Mouse (Mus musculus) limb, embryonic 15.5 days (tissue): ENCODE results near the gene Ttll11. TPM values are rescaled to one million over a fixed set of nuclear protein-coding genes. Genes with fewer than 3 reads are reported as not detected.

Source experiments
- ATAC-seq: fragments of 200-750 bp; cut with Nextera tagmentation; 2 replicates; pipeline ENCODE4 v1.8.0; 2017; ENCODE audit warnings: low read depth, moderate TSS enrichment; ENCODE audit not compliant: insufficient number of reproducible peaks, low FRiP score, low TSS enrichment
- H3K27ac ChIP-seq: fragments of 300-500 bp; sonication (generic); 2 replicates; pipeline ENCODE4 v1.5.1; 2015; ENCODE audit warnings: moderate library complexity, mild to moderate bottlenecking, inconsistent platforms
- H3K27me3 ChIP-seq: fragments of 300-500 bp; sonication (generic); 2 replicates; pipeline ENCODE4 v1.6.1; 2015; ENCODE audit warnings: inconsistent platforms
- H3K36me3 ChIP-seq: fragments of 300-500 bp; sonication (generic); 2 replicates; pipeline ENCODE4 v1.6.1; 2015; ENCODE audit warnings: inconsistent platforms
- H3K4me1 ChIP-seq: fragments of 300-500 bp; sonication (generic); 2 replicates; pipeline ENCODE4 v1.6.1; 2015; ENCODE audit warnings: inconsistent platforms
- H3K4me2 ChIP-seq: fragments of 300-500 bp; sonication (generic); 2 replicates; pipeline ENCODE4 v1.6.1; 2015; ENCODE audit warnings: mild to moderate bottlenecking, inconsistent platforms
- H3K4me3 ChIP-seq: fragments of 300-500 bp; sonication (generic); 2 replicates; pipeline ENCODE4 v1.5.1; 2015; ENCODE audit warnings: mild to moderate bottlenecking, inconsistent platforms
- H3K9ac ChIP-seq: fragments of 300-500 bp; sonication (generic); 2 replicates; pipeline ENCODE4 v1.6.1; 2015; ENCODE audit warnings: inconsistent platforms
- H3K9me3 ChIP-seq: fragments of 300-500 bp; sonication (generic); 2 replicates; pipeline ENCODE4 v1.6.1; 2016; ENCODE audit warnings: inconsistent platforms
- WGBS: fragments of 180-500 bp; shearing (Covaris S2); methylation state at CpG from one replicate; pipeline ENCODE4 v1.1.7; 2015; 5-methylcytosine and 5-hydroxymethylcytosine counted together
- polyA plus RNA-seq: library from polyadenylated mRNA; unstranded; fragments of >200 nt; fragmentation: Nextera tagmentation; extraction: Ambion mirVana; gene quantifications from 2 replicates; pipeline ENCODE4 v1.2.1, GENCODE M21; 2015

Gene Ttll11
- polyA plus RNA-seq, 1 experiment from 2014 or later: 1.0 TPM

DNA sequence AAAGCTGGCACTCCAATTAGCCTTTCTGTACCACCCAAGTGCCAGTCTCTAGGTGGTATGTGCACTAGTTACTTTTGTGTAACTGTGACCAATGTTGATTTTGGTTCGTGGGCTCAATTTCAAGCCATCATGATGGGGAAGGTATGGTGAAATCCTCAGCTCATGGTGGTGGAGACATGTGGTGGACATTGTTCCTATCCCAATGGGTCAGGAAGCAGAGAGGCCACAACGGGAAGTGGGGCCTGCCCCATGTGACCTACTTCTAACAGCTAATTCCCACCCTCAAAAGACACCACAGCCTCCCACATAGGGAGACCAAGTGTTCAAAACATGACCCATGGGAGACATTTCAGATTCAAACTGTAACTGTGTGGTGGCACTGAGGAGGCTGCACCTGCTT is 17.0 kb upstream of the Ttll11 start:
- no peak for ATAC-seq
- Histone ChIP-seq H3K27me3 (no peaks in the 10 kb centered on the region), H3K9me3 (no peaks in the 10 kb centered on the region), H3K27ac (no peak overlapping the region), H3K4me3 (no peak overlapping the region), H3K4me2 (no peak overlapping the region), H3K9ac (no peak overlapping the region), H3K4me1 (no peaks in the 10 kb centered on the region), H3K36me3 (no peaks in the 10 kb centered on the region)
- WGBS: 72% methylated on average over 2 of the region's 2 CpGs

- H3K9ac ChIP-seq: no peak overlapping the region
Observed at GRCm38 (mm10) chr2:35994303-35994702, 14.6 kb upstream of the Ttll11 start.

GRCm38 (mm10) chr2:35993481-35993880 is 13.8 kb upstream of the Ttll11 start:
- ATAC-seq: no peak
- H3K27me3 ChIP-seq: no peaks in the 10 kb centered on the region
- H3K4me1 ChIP-seq: no peaks in the 10 kb centered on the region
- no peak overlapping the region for H3K27ac ChIP-seq
- no peaks in the 10 kb centered on the region for H3K36me3 ChIP-seq
- no peak overlapping the region for H3K9ac ChIP-seq
- H3K9me3 ChIP-seq: no peaks in the 10 kb centered on the region
- H3K4me3 ChIP-seq: no peak overlapping the region
- 87% methylated on average over 2 of the region's 2 CpGs for WGBS
- no peak overlapping the region for H3K4me2 ChIP-seq

More at GRCm38 (mm10) chr2:35994303-35994702, 14.6 kb upstream of the Ttll11 start:
- Histone ChIP-seq H3K27me3 (no peaks in the 10 kb centered on the region), H3K36me3 (no peaks in the 10 kb centered on the region), H3K4me3 (no peak overlapping the region), H3K9me3 (no peaks in the 10 kb centered on the region), H3K4me1 (no peaks in the 10 kb centered on the region), H3K27ac (no peak overlapping the region), H3K4me2 (no peak overlapping the region)
- ATAC-seq: no peak
- WGBS: 76% methylated on average over 6 of the region's 6 CpGs

- Histone ChIP-seq H3K27ac (no peak overlapping the region), H3K9me3 (no peaks in the 10 kb centered on the region), H3K9ac (no peak overlapping the region), H3K4me3 (no peak overlapping the region), H3K36me3 (no peaks in the 10 kb centered on the region), H3K4me1 (no peaks in the 10 kb centered on the region), H3K4me2 (no peak overlapping the region), H3K27me3 (no peaks in the 10 kb centered on the region)
- no peak for ATAC-seq
- WGBS: 82% methylated on average over 3 of the region's 3 CpGs
Observed at GRCm38 (mm10) chr2:35992259-35992658, 12.5 kb upstream of the Ttll11 start.

DNA sequence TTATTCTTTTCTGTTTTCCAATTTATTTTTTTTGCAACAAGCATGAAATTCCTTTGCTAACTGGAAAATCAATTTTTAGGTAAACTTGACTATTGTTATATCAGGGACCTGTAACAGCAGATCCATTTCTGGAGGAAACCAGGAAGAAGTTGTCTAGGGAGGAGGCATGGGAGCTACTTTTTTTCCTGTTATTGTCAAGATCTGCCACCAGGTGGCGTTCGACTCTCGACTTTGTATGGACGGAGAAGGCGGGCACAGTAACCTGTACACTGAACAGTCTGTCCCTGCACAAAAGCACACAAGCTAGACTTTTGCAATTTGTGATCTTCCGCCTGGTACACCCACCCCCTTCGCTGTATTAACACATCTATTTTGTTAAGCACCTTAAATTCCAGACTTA is 4.2 kb upstream of the Ttll11 start:
- Histone ChIP-seq H3K27ac (no peak overlapping the region), H3K9ac (no peak overlapping the region), H3K4me1 (peaks cover 1% of the 10 kb centered on the region; the same call in 1 of the 2 replicates), H3K4me2 (no peak overlapping the region), H3K9me3 (no peaks in the 10 kb centered on the region), H3K36me3 (no peaks in the 10 kb centered on the region), H3K4me3 (no peak overlapping the region), H3K27me3 (peaks cover 19% of the 10 kb centered on the region; the same call in 1 of the 2 replicates)
- 4% methylated on average over 7 of the region's 7 CpGs for WGBS
- ATAC-seq: no peak

- peaks cover 13% of the 10 kb centered on the region for H3K4me1 ChIP-seq
- no peak overlapping the region for H3K9ac ChIP-seq
- H3K27me3 ChIP-seq: peaks cover 19% of the 10 kb centered on the region; the same call in 1 of the 2 replicates
- H3K9me3 ChIP-seq: no peaks in the 10 kb centered on the region
- H3K4me3 ChIP-seq: no peak overlapping the region
- 75% methylated on average over 3 of the region's 3 CpGs for WGBS
- H3K27ac ChIP-seq: no peak overlapping the region
- H3K36me3 ChIP-seq: no peaks in the 10 kb centered on the region
- no peak overlapping the region for H3K4me2 ChIP-seq
- no peak for ATAC-seq
Observed at GRCm38 (mm10) chr2:35981872-35982271, 2.2 kb upstream of the Ttll11 start.

GRCm38 (mm10) chr2:35978941-35979643 is 621 bp downstream of the Ttll11 start:
- no peaks in the 10 kb centered on the region for H3K9me3 ChIP-seq
- ATAC-seq: peak; percentile 32; the same call in 1 of the 2 replicates
- H3K4me2 ChIP-seq: peak overlapping the region; percentile 86
- no peaks in the 10 kb centered on the region for H3K36me3 ChIP-seq
- H3K27me3 ChIP-seq: peaks cover 14% of the 10 kb centered on the region; the same call in 1 of the 2 replicates
- H3K27ac ChIP-seq: peak overlapping the region; percentile 50
- under 1% methylated on average over 63 of the region's 76 CpGs for WGBS
- H3K4me1 ChIP-seq: peaks cover 13% of the 10 kb centered on the region
- peak overlapping the region; percentile 93 for H3K4me3 ChIP-seq
- peak overlapping the region; percentile 83 for H3K9ac ChIP-seq

GRCm38 (mm10) chr2:35978276-35978933 is 1.3 kb downstream of the Ttll11 start:
- H3K27ac ChIP-seq: no peak overlapping the region
- no peaks in the 10 kb centered on the region for H3K36me3 ChIP-seq
- H3K9me3 ChIP-seq: no peaks in the 10 kb centered on the region
- ATAC-seq: no peak
- WGBS: 19% methylated on average over 15 of the region's 15 CpGs
- H3K4me1 ChIP-seq: peaks cover 13% of the 10 kb centered on the region
- peak overlapping the region; percentile 93 for H3K4me3 ChIP-seq
- H3K9ac ChIP-seq: peak overlapping the region; percentile 83
- H3K27me3 ChIP-seq: peaks cover 14% of the 10 kb centered on the region; the same call in 1 of the 2 replicates
- peak overlapping the region; percentile 86 for H3K4me2 ChIP-seq

GRCm38 (mm10) chr2:35977749-35978148 is 2.0 kb downstream of the Ttll11 start:
- H3K4me2 ChIP-seq: no peak overlapping the region
- WGBS: 94% methylated on average over 3 of the region's 3 CpGs
- no peak overlapping the region for H3K27ac ChIP-seq
- H3K9ac ChIP-seq: no peak overlapping the region
- no peaks in the 10 kb centered on the region for H3K36me3 ChIP-seq
- ATAC-seq: no peak
- peaks cover 12% of the 10 kb centered on the region; the same call in 1 of the 2 replicates for H3K27me3 ChIP-seq
- H3K4me3 ChIP-seq: no peak overlapping the region
- no peaks in the 10 kb centered on the region for H3K9me3 ChIP-seq
- peaks cover 13% of the 10 kb centered on the region for H3K4me1 ChIP-seq

GRCm38 (mm10) chr2:35972259-35973001 is 7.3 kb downstream of the Ttll11 start:
- H3K4me1 ChIP-seq: 0 out of 2 replicates have a peak, but pooled peaks cover 3% of the 10 kb centered on the region
- no peaks in the 10 kb centered on the region for H3K36me3 ChIP-seq
- WGBS: 42% methylated on average over 6 of the region's 6 CpGs
- no peak overlapping the region for H3K9ac ChIP-seq
- no peaks in the 10 kb centered on the region for H3K27me3 ChIP-seq
- H3K4me3 ChIP-seq: no peak overlapping the region
- no peak overlapping the region for H3K27ac ChIP-seq
- ATAC-seq: no peak
- H3K9me3 ChIP-seq: no peaks in the 10 kb centered on the region
- no peak overlapping the region for H3K4me2 ChIP-seq

DNA sequence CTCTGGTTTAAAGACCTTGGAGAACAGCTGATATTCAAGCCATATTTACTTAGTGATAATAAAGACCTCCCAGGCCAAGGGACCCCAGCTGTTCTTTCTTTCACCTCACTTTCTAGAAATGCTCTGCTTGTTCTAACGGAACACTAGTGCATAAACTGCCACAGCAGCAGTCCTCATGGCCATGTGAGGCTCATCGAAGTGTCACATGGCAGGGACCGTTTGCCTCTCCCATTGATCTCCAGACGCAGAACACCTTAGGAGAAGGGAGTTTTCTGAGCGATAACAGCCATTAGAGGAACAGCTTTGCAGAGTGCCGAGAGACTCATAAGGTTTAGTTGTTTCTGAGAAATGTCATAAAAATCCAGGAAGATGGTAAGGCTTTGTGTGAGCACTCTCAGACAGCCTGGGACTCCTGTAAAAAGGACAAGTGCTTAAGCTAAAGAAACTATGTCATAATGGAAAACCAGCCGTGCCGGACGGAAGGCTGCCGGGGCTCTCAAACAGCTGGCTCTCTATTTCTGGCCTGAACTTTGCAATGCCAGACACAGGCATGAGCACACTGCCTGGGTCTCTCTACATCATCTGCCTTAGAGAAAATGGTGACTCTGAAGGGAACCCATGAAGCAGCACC is 13.7 kb downstream of the Ttll11 start:
- Histone ChIP-seq H3K4me3 (no peak overlapping the region), H3K9me3 (no peaks in the 10 kb centered on the region), H3K36me3 (no peaks in the 10 kb centered on the region), H3K27ac (no peak overlapping the region), H3K4me2 (no peak overlapping the region), H3K27me3 (no peaks in the 10 kb centered on the region), H3K9ac (no peak overlapping the region), H3K4me1 (peaks cover 6% of the 10 kb centered on the region; the same call in 1 of the 2 replicates)
- WGBS: 48% methylated on average over 10 of the region's 10 CpGs
- ATAC-seq: no peak
